Mouse (Mus musculus) heart, adult 11 months (tissue): ENCODE data around the gene Cd3eap.
A peak's percentile ranks its signal among the peaks of the same experiment; 100 is the strongest.

Source experiments
- DNase-seq: peaks from one replicate; pipeline ENCODE4 v3.0.0; 2022

Gene Cd3eap

GRCm38 (mm10) chr7:19328425-19328824 is 30.9 kb downstream of the Cd3eap start:
- DNase-seq: no peak

GRCm38 (mm10) chr7:19327782-19328181 is 31.5 kb downstream of the Cd3eap start:
- DNase-seq: peak; percentile 94

GRCm38 (mm10) chr7:19327128-19327527 is 32.2 kb downstream of the Cd3eap start:
- peak; percentile 100 for DNase-seq

GRCm38 (mm10) chr7:19326359-19326758 is 32.9 kb downstream of the Cd3eap start:
- peak; percentile 99 for DNase-seq

GRCm38 (mm10) chr7:19325262-19326199 is 33.8 kb downstream of the Cd3eap start:
- peak; percentile 88 for DNase-seq

DNA sequence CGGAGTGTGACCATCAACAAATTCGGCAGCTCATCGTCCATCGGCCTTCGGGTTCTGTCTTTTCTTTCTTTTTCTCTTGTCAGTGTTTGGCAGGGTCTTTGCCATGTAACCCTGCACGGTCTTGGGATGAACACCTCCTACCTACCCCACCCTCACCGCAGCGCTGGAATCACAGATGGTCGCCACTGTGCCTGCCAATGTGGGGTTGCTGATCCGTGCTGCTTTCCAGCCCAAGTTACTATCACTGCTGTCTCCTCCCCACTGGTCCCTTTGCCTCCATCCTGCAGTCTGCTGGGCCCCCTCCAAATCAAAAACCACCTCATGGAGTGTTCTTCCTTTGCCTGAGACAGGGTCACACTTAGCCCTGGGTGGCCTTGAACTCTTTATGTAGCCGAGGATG is 35.1 kb downstream of the Cd3eap start:
- DNase-seq: no peak

DNA sequence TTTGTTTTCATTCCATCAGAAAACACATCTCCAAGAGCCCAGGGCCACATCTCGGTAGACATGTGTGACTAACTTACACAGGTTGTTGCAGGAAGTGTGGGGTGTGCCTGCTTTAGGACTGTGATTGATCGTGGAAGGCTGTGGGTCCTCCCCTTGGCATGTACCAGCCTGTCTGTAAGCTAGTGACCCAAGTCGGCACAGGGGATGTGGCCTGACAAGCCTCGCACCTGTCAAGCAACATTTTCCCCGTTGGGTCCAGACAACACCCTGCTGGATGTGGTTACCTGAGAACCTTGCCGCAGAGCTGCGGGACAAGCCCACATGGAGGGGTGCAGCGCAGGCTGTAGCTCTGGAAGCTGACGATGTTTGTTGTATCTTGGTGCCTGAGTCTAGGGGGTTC is 36.8 kb downstream of the Cd3eap start:
- peak; percentile 92 for DNase-seq

DNA sequence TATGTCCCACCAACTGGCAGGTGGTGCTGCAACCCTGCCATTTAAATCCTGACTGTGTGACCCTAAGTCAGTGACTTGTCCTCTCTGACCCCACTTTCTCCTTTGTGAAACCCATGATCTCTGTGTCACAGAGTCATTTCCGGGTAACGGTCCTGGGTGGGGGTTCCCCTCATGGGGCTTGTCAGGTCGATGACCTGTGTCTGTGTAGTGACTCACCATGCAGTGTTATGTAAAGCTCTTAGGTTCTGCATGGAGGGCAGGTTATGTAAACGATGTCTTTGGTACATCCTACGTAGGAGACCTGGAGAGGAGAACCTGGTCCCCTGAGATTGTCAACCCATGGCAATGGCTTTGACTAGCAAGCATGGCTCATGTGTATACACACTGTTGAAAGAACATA is 37.8 kb downstream of the Cd3eap start:
- DNase-seq: peak; percentile 90

DNA sequence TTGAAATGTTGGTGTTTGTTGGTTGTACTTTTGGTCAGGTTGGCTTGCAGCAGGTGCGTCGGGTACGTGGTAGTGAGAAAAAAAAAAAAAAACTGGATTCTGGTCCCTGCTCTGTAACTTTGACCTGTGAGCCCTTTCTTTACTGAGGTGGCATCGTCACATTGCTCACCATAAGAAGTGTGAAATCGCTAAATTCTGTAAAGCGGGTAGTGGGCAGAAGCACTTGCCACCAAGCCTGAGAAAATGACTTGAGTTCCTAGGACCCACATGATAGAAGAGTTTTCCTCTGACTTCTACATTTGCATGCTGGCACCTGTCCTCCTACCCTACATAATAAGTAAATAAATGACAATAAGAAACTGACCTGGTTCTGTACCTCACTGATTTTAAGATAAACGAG is 38.6 kb downstream of the Cd3eap start:
- DNase-seq: no peak

DNA sequence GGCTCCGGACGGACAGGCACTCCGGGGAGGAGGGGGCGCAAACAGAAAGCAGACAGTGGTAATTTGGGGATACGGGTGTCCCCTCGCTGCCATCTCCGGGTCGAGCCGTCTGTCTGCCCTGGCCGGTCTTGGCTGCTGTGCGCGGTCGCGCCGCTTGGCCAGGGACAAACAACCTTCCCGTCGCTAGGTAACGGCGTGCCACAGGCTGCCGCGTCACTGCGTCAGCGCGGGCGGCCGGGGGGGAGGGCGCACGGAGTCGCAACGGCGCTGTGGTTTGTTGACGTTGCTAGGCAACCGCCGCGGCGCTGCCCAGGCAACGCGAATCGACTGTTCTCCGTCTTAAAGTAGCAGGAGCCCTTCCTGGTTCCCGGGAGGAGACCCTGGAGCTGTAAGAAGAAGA is 39.4 kb downstream of the Cd3eap start:
- peak; percentile 100 for DNase-seq

DNA sequence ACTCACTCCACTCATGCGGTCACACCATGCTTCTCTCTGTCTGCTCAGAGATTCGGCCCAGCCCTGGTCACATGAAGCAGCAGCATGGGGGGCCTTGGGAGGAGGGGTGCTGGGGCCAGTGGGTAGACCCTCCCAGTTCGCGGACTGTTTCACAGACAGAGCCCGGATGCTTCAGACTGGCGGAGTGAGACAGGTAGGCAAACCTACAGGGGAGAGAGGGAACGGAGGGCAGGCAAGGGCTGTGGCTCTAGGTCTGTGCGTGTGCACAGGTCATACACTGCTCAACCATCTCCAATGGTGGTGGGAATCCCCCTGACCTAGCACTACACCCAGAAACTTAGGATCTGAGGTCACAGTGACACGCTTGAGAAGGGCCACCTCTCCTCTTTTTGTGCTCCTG is 39.8 kb downstream of the Cd3eap start:
- DNase-seq: peak; percentile 95

GRCm38 (mm10) chr7:19318676-19319075 is 40.6 kb downstream of the Cd3eap start:
- DNase-seq: peak; percentile 86

DNA sequence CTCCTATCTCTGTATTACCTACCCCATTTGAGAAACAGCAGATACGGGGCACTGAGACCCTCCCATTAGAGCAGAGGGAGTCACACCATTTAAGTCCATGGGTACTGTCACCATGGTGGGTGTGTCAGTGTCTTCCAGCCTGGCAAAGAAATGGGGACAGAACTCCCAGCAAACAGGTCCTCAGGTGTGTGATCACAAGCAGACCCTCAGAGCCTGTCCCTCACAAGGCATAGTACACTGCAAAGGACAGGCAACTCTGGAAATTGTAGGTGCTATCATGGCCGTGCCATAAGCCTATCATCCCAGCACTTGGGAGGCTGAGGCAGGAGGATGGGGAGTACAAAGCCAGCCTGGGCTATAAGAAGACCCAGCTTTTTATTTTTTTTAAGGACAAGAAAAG is 41.1 kb downstream of the Cd3eap start:
- DNase-seq: peak; percentile 92

DNA sequence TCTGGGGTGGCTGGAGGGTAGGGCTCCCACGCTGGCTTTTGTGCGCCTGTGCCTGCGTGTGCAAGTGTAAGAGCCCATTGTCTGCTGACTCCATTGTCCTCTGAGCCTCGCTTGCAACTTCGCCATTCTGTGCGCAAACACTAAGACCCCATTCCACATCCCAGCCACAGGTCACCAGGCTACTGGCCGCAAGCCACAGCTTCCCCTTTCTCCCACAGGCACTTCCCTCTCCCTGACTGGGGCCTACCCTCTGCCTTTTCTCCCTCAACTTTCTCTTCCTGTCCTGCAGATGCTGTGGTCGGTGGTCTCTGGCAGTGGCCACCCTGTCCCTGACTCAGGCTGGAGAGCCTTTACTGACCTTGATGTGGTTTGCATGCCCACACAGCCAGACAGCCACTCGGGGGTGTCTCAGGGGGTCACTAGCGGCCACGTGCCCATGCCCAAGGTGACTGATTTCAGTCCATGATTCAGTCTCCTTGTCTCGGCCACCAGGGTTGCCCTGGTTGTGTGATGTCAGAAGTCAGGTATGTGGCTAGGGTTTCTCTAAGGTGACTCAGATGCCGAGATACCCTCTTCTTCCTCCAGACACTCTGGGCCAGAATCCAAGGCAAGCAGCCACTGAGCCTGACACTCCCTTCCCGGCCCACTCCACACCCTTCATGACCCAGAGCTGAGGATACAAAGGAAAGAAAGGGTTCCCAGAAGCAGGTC is 42.7 kb downstream of the Cd3eap start:
- DNase-seq: peak; percentile 98

DNA sequence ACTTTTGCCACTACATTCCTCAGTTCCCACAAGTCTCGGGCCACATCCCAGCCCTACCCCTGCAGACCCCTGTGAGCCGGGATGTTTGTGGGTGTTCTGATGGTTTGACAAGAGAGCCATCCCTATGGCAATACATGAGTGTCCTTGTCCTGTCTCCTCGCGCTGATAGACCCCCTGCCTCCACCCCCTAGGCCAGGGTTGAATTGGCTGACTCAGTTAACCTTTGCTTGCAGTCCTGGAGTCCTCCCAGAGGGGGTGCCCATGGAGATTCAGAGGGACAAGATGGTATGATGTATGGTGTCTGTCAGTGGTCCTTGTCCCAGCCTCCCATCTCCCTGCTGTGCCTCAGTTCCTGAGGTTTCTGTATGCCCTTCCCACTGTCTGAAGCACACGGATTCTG is 45.2 kb downstream of the Cd3eap start:
- DNase-seq: peak; percentile 90

DNA sequence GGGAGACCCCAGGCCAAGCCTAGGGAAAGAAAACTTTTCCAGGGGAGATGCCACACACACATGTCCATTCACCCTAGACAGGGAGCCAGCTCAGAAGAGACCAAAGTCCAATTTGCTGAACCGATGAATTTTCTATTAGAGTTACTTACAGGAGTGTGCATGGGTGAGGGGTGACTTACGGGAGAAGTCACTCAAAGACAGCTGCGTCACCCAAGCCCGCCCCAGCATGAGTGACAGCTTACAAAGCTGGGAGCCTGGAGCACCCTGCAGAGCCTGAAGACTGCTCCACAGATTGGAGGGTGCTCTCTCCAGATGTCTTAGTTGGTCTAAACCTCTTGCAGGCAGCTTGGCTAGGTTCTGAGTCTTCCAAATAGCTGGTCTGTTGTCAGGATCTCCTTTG is 47.3 kb downstream of the Cd3eap start:
- no peak for DNase-seq

DNA sequence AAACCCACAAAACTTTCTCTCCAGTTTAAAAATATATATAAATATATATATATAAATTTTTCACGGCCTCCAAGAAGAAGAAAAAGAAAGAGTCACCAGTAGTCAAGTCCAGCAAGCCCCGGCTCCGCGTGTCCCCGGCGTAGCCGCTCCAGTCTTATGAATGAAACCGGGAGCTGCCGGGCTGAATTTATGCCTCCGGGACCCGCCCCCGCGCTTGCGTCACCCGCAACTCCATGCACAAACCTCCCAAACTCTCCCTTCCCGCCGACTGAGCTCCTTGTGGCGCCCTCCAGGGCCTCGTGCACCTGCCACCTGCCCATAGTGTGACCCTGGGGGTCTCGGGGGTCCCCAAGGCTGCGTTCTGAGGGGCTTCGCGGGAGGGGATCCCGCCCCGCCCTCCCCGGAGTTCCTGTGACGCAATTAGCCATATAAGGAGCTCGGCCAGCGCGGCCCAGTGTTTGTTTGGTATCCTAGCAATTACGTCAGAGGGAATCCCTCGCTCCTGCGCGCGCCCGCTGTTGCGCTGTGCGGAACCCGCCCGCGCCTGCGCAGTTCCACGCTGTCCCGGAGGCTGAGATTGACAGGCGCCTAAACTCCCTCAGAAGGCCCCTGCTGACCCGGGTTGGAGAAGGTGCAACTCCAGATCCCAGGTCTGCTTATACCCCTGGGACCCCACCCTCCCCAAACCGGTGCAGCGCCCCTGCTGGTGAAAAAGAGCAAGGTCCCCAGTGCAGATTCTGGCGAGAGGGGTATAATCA is 49.2 kb downstream of the Cd3eap start, which contains the start of gene Fosb:
Fosb (minus strand) TSS at position 168 of the 758 bp plus-strand sequence.
- DNase-seq: peak; percentile 100

DNA sequence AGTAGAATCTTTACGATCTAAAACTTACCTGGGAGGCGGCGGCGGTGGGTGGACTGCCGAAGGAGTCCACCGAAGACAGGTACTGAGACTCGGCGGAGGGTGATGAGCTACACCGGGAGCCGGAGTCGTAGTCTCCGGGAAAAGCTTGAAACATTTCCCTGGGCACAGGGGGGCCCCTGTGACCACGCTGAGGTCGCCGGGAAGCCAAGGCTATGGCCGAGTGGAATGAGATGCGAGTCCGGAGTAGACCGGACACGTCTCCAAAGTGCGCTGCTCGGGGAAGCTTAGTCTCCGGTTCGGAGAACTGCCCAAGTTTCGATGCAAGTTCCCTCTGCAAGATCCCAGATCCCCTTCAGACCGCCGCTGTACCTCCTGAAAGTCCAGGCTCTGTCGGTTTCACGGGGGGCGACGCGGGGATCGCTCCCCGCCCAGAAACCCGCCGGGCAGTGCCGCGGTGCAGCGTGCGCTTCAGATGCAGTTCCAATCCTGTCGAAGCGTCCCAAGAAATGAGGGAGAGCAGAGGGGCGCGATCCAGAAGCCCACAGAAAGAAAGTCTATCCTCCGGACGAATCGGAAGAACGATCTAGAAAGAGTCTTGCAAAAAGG is 49.9 kb downstream of the Cd3eap start:
- peak; percentile 95 for DNase-seq

GRCm38 (mm10) chr7:19308454-19309277 is 50.6 kb downstream of the Cd3eap start:
- peak; percentile 100 for DNase-seq

DNA sequence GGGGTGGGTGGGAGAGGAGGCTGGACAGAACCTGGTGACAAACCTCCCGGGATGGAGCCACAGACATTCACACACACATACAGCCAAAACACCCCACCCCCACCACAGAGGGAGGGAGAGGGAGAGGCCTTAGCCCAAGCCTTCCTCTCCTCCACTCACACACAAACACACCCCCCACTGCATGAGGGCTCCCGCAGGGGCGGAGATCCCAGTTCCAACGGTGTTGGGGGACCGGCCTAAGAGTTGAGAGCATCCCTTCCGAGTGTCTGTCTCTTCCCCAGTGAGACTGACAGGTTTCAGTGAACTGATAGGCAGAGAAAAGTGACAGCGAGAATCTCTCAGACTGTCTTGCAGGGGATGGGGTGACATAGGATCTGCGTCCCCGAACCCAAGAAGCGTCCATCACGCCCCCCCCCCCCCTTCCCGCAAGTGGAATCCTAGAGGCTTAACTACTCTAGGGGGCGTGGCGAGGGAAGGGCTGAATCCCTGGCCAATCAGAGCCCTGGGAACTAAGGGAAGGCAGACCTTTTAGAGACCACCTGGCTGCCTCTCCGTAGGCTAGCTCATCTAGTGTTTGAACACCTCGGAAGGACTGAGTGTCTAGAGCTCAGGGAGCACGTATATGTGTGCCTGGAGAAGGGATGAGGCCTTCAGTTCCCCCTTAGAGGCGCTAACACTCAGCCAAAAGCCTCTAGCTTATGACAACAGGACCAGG is 51.4 kb downstream of the Cd3eap start:
- DNase-seq: peak; percentile 99
